Mouse (Mus musculus) hindbrain, embryonic 15.5 days (tissue): Measurements from ENCODE around the gene Prdx5. TPM values are rescaled to one million over a fixed set of nuclear protein-coding genes. Genes with fewer than 3 reads are reported as not detected.
"Not testable (repeated sequence)": the region's sequence is repeated elsewhere in the genome, so short reads cannot be mapped to it uniquely, and the experiment has no call there.

Experiments
- ATAC-seq: fragments of 200-750 bp; cut with Nextera tagmentation; 2 replicates; pipeline ENCODE4 v1.8.0; 2017; ENCODE audit warnings: low read depth, moderate number of reproducible peaks, moderate TSS enrichment; ENCODE audit not compliant: low FRiP score
- H3K27ac ChIP-seq: fragments of 300-500 bp; sonication (generic); replicated peaks from 2 replicates; pipeline ENCODE4 v1.5.1; 2015; ENCODE audit warnings: mild to moderate bottlenecking, inconsistent platforms
- H3K27me3 ChIP-seq: fragments of 300-500 bp; sonication (generic); 2 replicates; pipeline ENCODE4 v1.6.1; 2015; ENCODE audit warnings: control low read depth, inconsistent platforms
- H3K36me3 ChIP-seq: fragments of 300-500 bp; sonication (generic); 2 replicates; pipeline ENCODE4 v1.6.1; 2015; ENCODE audit warnings: control low read depth, inconsistent platforms
- H3K4me1 ChIP-seq: fragments of 300-500 bp; sonication (generic); replicated peaks from 2 replicates; pipeline ENCODE4 v1.6.1; 2015; ENCODE audit warnings: control low read depth, inconsistent platforms
- H3K4me2 ChIP-seq: fragments of 300-500 bp; sonication (generic); 2 replicates; pipeline ENCODE4 v1.6.1; 2015; ENCODE audit warnings: moderate library complexity, mild to moderate bottlenecking, inconsistent platforms
- H3K4me3 ChIP-seq: fragments of 300-500 bp; sonication (generic); 2 replicates; pipeline ENCODE4 v1.5.1; 2015; ENCODE audit warnings: mild to moderate bottlenecking, inconsistent platforms
- H3K9ac ChIP-seq: fragments of 300-500 bp; sonication (generic); 2 replicates; pipeline ENCODE4 v1.6.1; 2015; ENCODE audit warnings: inconsistent platforms
- H3K9me3 ChIP-seq: fragments of 300-500 bp; sonication (generic); 2 replicates; pipeline ENCODE4 v1.6.1; 2016; ENCODE audit warnings: control low read depth, inconsistent platforms
- WGBS: fragments of 180-500 bp; shearing (Covaris S2); methylation state at CpG from one replicate; pipeline ENCODE4 v1.1.7; 2015; 5-methylcytosine and 5-hydroxymethylcytosine counted together
- polyA plus RNA-seq: library from polyadenylated mRNA; unstranded; fragments of >200 nt; fragmentation: Nextera tagmentation; extraction: Ambion mirVana; gene quantifications from 2 replicates; pipeline ENCODE4 v1.2.1, GENCODE M21; 2015

Gene Prdx5
- polyA plus RNA-seq, 1 experiment from 2014 or later = 392 TPM

DNA sequence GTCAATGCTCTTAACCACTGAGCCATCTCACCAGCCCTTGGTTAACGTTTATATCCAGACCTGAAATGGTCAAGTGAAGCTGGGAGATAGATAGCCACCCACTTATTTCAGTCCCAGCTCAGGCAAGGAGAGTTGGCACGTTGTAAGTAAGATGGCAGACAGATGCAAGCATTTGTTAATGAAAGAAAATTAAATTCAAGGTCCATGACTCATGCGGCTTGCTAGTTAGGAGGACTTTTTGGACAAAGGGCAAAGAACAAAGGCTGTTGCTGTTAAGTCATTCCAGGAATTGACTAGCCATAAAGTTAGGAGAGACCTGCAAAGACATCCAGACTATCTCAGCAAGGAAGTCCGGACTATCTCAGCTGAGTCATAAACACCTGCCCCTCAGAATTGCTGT lies 10.3 kb downstream of the Prdx5 start:
- Histone ChIP-seq H3K9me3 (no peaks in the 10 kb centered on the region), H3K4me2 (no peak overlapping the region), H3K4me3 (no peak overlapping the region), H3K27me3 (no peaks in the 10 kb centered on the region), H3K9ac (no peak overlapping the region), H3K27ac (no peak overlapping the region), H3K36me3 (peaks cover 3% of the 10 kb centered on the region; the same call in 1 of the 2 replicates), H3K4me1 (no peaks in the 10 kb centered on the region)
- ATAC-seq = no peak
- WGBS = 81% methylated on average over 4 of the region's 4 CpGs

DNA sequence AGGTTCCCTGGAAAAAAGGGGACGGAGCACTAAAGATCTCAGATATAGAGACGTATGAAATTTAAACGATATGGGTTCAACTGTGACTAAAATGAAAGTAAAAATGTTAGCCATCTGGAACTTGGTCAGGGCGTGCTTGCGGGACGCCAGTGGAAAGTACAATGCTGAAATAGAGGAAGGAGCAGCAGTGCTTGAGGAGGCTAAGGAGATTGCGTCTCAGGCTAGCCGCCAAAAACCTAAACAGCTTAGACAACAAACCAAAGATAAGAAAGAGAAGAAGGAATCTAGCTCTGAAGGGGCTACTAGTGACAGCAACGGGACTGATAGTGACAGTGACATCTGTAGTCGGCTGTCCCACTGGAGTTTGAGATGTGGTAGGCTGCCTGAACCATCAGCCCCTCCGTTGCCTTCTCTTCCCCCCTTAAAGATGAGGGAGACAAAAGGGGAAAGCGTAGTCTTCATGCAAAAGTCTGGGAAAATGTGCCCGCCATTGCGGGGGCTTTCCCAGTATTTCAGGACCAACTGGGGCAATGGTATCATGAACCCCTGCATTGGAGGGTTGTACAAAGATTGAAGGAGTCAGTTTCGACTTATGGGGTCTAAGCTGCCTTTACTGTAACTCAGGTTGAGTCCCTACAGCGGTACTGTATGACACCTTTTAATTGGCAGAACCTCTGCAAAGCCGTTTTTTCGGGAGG lies 14.1 kb downstream of the Prdx5 start:
- not testable (repeated sequence) for H3K4me3 ChIP-seq, H3K9me3 ChIP-seq, H3K36me3 ChIP-seq, H3K27ac ChIP-seq, H3K9ac ChIP-seq, H3K4me2 ChIP-seq, ATAC-seq, H3K4me1 ChIP-seq, H3K27me3 ChIP-seq
- 90% methylated on average over 18 of the region's 18 CpGs for WGBS

- 93% methylated on average over 14 of the region's 14 CpGs for WGBS
- ATAC-seq = no peak
Observed at GRCm38 (mm10) chr19:6893731-6894451, 16.0 kb downstream of the Prdx5 start.

GRCm38 (mm10) chr19:6892512-6892911 lies 17.4 kb downstream of the Prdx5 start:
- H3K27ac ChIP-seq = no peak overlapping the region
- ATAC-seq = no peak
- H3K9ac ChIP-seq = no peak overlapping the region
- H3K4me1 ChIP-seq = no peaks in the 10 kb centered on the region
- 70% methylated on average over 4 of the region's 4 CpGs for WGBS
- no peaks in the 10 kb centered on the region for H3K27me3 ChIP-seq
- no peaks in the 10 kb centered on the region for H3K9me3 ChIP-seq
- no peaks in the 10 kb centered on the region for H3K36me3 ChIP-seq
- no peak overlapping the region for H3K4me2 ChIP-seq
- no peak overlapping the region for H3K4me3 ChIP-seq

More at GRCm38 (mm10) chr19:6893731-6894451, 16.0 kb downstream of the Prdx5 start:
- H3K4me3 ChIP-seq = no peak overlapping the region
- no peak overlapping the region for H3K9ac ChIP-seq
- no peak overlapping the region for H3K27ac ChIP-seq
- H3K27me3 ChIP-seq = no peaks in the 10 kb centered on the region
- no peaks in the 10 kb centered on the region for H3K4me1 ChIP-seq
- H3K9me3 ChIP-seq = no peaks in the 10 kb centered on the region
- no peak overlapping the region for H3K4me2 ChIP-seq
- no peaks in the 10 kb centered on the region for H3K36me3 ChIP-seq

DNA sequence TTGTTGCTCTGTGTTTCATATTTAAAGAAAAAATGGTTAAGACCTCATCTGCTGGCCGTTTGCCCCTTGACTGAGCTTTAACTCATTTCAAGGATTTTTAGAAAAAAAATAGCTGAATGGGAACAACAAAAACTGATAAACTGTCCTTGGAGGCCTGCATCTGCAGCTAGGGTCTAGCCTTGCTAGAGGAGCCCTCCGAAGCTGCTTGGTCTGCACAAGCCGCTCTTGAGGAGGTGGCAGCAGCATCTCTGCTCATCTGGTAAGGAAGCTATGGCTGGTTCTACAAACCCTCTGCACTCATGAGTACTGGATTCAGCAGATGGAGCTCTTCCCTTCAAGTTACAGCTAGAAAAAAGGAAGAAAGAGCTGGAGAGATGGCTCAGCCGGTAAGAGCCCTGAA lies 31.9 kb downstream of the Prdx5 start:
- ATAC-seq = no peak
- no peak overlapping the region for H3K27ac ChIP-seq
- H3K36me3 ChIP-seq = no peaks in the 10 kb centered on the region
- 89% methylated on average over 4 of the region's 4 CpGs for WGBS
- no peak overlapping the region for H3K4me3 ChIP-seq
- no peak overlapping the region for H3K4me2 ChIP-seq
- H3K27me3 ChIP-seq = no peaks in the 10 kb centered on the region
- no peaks in the 10 kb centered on the region for H3K4me1 ChIP-seq
- H3K9ac ChIP-seq = no peak overlapping the region
- peaks cover 7% of the 10 kb centered on the region; the same call in 1 of the 2 replicates for H3K9me3 ChIP-seq

- Histone ChIP-seq H3K27ac (no peak overlapping the region), H3K9me3 (peaks cover 7% of the 10 kb centered on the region; the same call in 1 of the 2 replicates), H3K4me1 (no peaks in the 10 kb centered on the region), H3K36me3 (no peaks in the 10 kb centered on the region), H3K4me3 (no peak overlapping the region), H3K9ac (no peak overlapping the region), H3K4me2 (no peak overlapping the region), H3K27me3 (no peaks in the 10 kb centered on the region)
- no peak for ATAC-seq
Observed at GRCm38 (mm10) chr19:6876799-6877198, 33.1 kb downstream of the Prdx5 start.

- Histone ChIP-seq H3K9me3 (peaks cover 7% of the 10 kb centered on the region; the same call in 1 of the 2 replicates), H3K36me3 (no peaks in the 10 kb centered on the region), H3K27me3 (no peaks in the 10 kb centered on the region), H3K4me1 (no peaks in the 10 kb centered on the region), H3K4me2 (no peak overlapping the region), H3K9ac (no peak overlapping the region), H3K4me3 (no peak overlapping the region), H3K27ac (no peak overlapping the region)
- no peak for ATAC-seq
- 86% methylated on average over 6 of the region's 6 CpGs for WGBS
Observed at GRCm38 (mm10) chr19:6875834-6876233, 34.1 kb downstream of the Prdx5 start.

GRCm38 (mm10) chr19:6874257-6874656 lies 35.6 kb downstream of the Prdx5 start:
- 0 out of 2 replicates have a peak, but pooled peaks cover 3% of the 10 kb centered on the region for H3K9me3 ChIP-seq
- H3K36me3 ChIP-seq = no peaks in the 10 kb centered on the region
- no peak overlapping the region for H3K4me2 ChIP-seq
- no peak for ATAC-seq
- no peaks in the 10 kb centered on the region for H3K4me1 ChIP-seq
- H3K4me3 ChIP-seq = no peak overlapping the region
- WGBS = 94% methylated on average over 1 of the region's 1 CpGs
- H3K9ac ChIP-seq = no peak overlapping the region
- H3K27me3 ChIP-seq = no peaks in the 10 kb centered on the region
- no peak overlapping the region for H3K27ac ChIP-seq

DNA sequence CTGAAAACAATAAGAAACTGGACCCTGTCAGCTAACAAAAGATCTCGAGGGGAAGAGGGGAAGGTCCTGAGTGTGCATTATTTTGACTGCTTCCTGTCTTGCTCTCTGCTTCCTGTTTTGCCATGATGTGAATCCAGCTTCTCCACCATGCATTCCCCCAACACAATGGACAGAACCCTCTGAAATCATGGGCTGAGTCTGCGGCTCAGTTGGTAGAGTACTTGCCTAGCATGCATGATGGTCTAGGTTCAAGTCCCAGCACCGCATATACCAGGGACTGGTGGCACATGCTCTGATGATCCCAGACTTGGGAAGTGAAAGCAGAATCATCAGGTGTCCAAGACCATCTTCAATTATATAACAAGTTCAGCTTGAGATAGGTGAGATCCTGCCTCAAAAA lies 37.2 kb downstream of the Prdx5 start:
- Histone ChIP-seq H3K9ac (no peak overlapping the region), H3K27ac (no peak overlapping the region), H3K36me3 (no peaks in the 10 kb centered on the region), H3K9me3 (no peaks in the 10 kb centered on the region), H3K27me3 (no peaks in the 10 kb centered on the region), H3K4me1 (no peaks in the 10 kb centered on the region), H3K4me3 (no peak overlapping the region), H3K4me2 (no peak overlapping the region)
- 78% methylated on average over 3 of the region's 3 CpGs for WGBS
- no peak for ATAC-seq

DNA sequence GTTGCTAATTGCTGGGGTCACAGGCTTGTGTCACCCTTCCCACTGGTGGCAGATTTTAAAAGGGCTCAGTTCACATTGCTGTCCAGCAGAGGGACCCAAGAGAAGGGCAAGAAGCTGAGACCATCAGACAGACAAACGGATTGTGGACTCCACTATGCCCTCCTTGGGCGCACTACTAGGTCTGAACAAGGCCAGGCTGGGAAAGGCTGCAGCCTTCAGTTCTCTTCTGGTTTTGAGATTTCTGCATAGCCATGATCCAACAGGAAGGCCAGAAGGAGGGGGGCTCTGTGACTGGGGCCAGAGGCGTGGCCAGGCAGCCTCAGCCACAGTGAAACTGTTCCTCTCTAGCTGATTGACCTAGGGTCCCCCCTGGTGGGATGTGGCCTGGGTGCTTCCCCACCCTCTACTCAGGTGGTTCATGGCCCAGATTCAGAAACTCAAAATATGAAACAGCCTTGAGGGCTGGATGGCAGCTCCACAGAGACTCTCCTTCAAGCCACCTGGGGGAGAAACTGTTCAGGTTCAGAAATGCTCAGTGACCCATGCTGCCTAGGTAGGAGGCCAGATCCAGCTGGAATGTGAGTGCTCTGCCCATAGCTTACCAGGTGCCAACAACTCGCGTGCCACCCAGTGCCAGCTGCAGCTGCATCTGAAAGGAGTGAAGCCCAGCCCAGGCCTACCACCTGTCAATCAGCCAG lies 38.2 kb downstream of the Prdx5 start:
- Histone ChIP-seq H3K4me2 (no peak overlapping the region), H3K4me1 (no peaks in the 10 kb centered on the region), H3K27ac (no peak overlapping the region), H3K27me3 (no peaks in the 10 kb centered on the region), H3K9me3 (no peaks in the 10 kb centered on the region), H3K36me3 (no peaks in the 10 kb centered on the region), H3K4me3 (no peak overlapping the region), H3K9ac (no peak overlapping the region)
- WGBS = 72% methylated on average over 5 of the region's 5 CpGs
- no peak for ATAC-seq

GRCm38 (mm10) chr19:6869355-6869754 lies 40.6 kb downstream of the Prdx5 start:
- WGBS = 13% methylated on average over 5 of the region's 5 CpGs
- no peak for ATAC-seq
- no peak overlapping the region for H3K4me2 ChIP-seq

GRCm38 (mm10) chr19:6861451-6861850 lies 48.5 kb downstream of the Prdx5 start:
- no peaks in the 10 kb centered on the region for H3K27me3 ChIP-seq
- no peak overlapping the region for H3K4me2 ChIP-seq
- no peaks in the 10 kb centered on the region for H3K9me3 ChIP-seq
- no peak overlapping the region for H3K9ac ChIP-seq
- H3K4me3 ChIP-seq = no peak overlapping the region
- peaks cover 6% of the 10 kb centered on the region; the same call in 1 of the 2 replicates for H3K4me1 ChIP-seq
- no peaks in the 10 kb centered on the region for H3K36me3 ChIP-seq
- H3K27ac ChIP-seq = no peak overlapping the region
- no peak for ATAC-seq
- 97% methylated on average over 4 of the region's 4 CpGs for WGBS

More at GRCm38 (mm10) chr19:6869355-6869754, 40.6 kb downstream of the Prdx5 start:
- H3K4me3 ChIP-seq = no peak overlapping the region
- no peak overlapping the region for H3K27ac ChIP-seq
- no peaks in the 10 kb centered on the region for H3K36me3 ChIP-seq
- H3K9ac ChIP-seq = no peak overlapping the region
- no peaks in the 10 kb centered on the region for H3K9me3 ChIP-seq
- no peaks in the 10 kb centered on the region for H3K4me1 ChIP-seq
- no peaks in the 10 kb centered on the region for H3K27me3 ChIP-seq
